Mouse (Mus musculus): ENCODE results near the gene Asap2. TPM values are rescaled to one million over a fixed set of nuclear protein-coding genes. Genes with fewer than 3 reads are reported as not detected.

Asap2 gene
- total and polyA plus RNA-seq, 3 experiments = 0.46 to 1.9 TPM; not detected in 1

- no peaks in the 10 kb centered on the region for H3K9me3 ChIP-seq (replicated peaks; ENCODE audit: insufficient read depth, low read length)
- no peaks in the 10 kb centered on the region for H3K36me3 ChIP-seq (ENCODE audit: control insufficient read depth in 1 of 2, insufficient read depth in 2 of 2, low read length in 2 of 2)
- no peaks in the 10 kb centered on the region for H3K4me1 ChIP-seq (ENCODE audit: control insufficient read depth in 1 of 2, insufficient read depth in 2 of 2, low read length in 2 of 2)
- H3K9ac ChIP-seq (ENCODE audit: control insufficient read depth, low read depth, low read length, poor library complexity, severe bottlenecking) = no peak overlapping the region
- no peak for DNase-seq (ENCODE audit: low read depth, low spot score)
- H3K27ac ChIP-seq (ENCODE audit: control insufficient read depth, low read depth, low read length) = no peak overlapping the region
- no peaks in the 10 kb centered on the region for H3K27me3 ChIP-seq (ENCODE audit: control insufficient read depth in 1 of 2, insufficient read depth in 2 of 2, low read length in 2 of 2)
- H3K79me2 ChIP-seq (ENCODE audit: control insufficient read depth, insufficient read depth, low read length, poor library complexity) = no peaks in the 10 kb centered on the region
- H3K4me3 ChIP-seq (ENCODE audit: control insufficient read depth in 1 of 2, insufficient read depth in 1 of 2, low read depth in 2 of 2, low read length in 2 of 2) = no peak overlapping the region
- TF ChIP-seq HCFC1 (IDR thresholded peaks at IDR 0.05; ENCODE audit: low read depth, low read length) (no peak), EP300 (IDR thresholded peaks at IDR 0.05; ENCODE audit: low read depth in 1 of 2, low read length in 2 of 2) (no peak), ETS1 (IDR thresholded peaks at IDR 0.05; ENCODE audit: low read depth, low read length) (no peak), CHD1 (IDR thresholded peaks at IDR 0.05; ENCODE audit: low read depth, low read length) (no peak), MYB (IDR thresholded peaks at IDR 0.05; ENCODE audit: low read depth, low read length) (no peak), BHLHE40 (IDR thresholded peaks at IDR 0.05; ENCODE audit: borderline replicate concordance, low read depth, low read length) (no peak), USF1 (IDR thresholded peaks at IDR 0.05; ENCODE audit: low read depth, low read length) (no peak), CTCF (IDR thresholded peaks at IDR 0.05 in 2 of 3, conservative IDR thresholded peaks at IDR 0.05 in 1 of 3; ENCODE audit: control insufficient read depth in 1 of 3, insufficient read depth in 1 of 3, low read depth in 2 of 3, low read length in 3 of 3, poor library complexity in 1 of 3, severe bottlenecking in 1 of 3) (no peak), UBTF (IDR thresholded peaks at IDR 0.05; ENCODE audit: borderline replicate concordance, insufficient read depth, low read depth, low read length) (no peak), MYC (IDR thresholded peaks at IDR 0.05; ENCODE audit: low read depth, low read length) (no peak)
Observed at GRCm38 (mm10) chr12:21177123-21177698, 187.0 kb downstream of the Asap2 start.

DNA sequence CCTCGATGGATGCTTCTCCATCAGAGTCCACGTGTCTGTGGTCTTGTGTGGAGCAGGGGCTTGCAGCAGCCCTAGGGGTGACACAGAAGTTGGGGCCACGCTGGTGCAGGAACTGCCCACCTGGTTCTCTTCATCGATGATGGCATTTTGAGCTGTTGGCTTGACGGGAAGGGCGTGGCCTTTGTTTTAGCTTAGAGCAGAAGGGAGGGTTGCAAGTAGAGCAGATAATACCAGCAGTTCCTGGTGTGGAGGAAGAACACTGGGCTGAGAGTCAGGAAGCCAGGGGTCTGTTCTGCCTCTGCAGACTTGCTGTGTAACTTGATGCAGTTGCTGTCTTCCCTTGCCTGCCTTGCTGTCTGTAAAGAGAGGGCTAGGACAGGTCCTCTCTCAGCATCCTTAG, 189.8 kb downstream of the Asap2 start:
- H3K79me2 ChIP-seq (ENCODE audit: control insufficient read depth, insufficient read depth, low read length, poor library complexity) = no peaks in the 10 kb centered on the region
- no peaks in the 10 kb centered on the region for H3K27me3 ChIP-seq (ENCODE audit: control insufficient read depth in 1 of 2, insufficient read depth in 2 of 2, low read length in 2 of 2)
- no peak overlapping the region for H3K27ac ChIP-seq (ENCODE audit: control insufficient read depth, low read depth, low read length)
- TF ChIP-seq POLR2AphosphoS2 (IDR thresholded peaks at IDR 0.05; ENCODE audit: low read length) (no peak), CHD2 (IDR thresholded peaks at IDR 0.05; ENCODE audit: low read length) (no peak), POLR2AphosphoS5 (IDR thresholded peaks at IDR 0.05; ENCODE audit: borderline replicate concordance, low read depth, low read length) (no peak), USF2 (IDR thresholded peaks at IDR 0.05; ENCODE audit: borderline replicate concordance in 1 of 2, insufficient read depth in 1 of 2, low read depth in 1 of 2, low read length in 2 of 2) (no peak), MXI1 (IDR thresholded peaks at IDR 0.05; ENCODE audit: low read depth, low read length) (no peak), ZMIZ1 (IDR thresholded peaks at IDR 0.05; ENCODE audit: low read depth, low read length) (no peak), EP300 (IDR thresholded peaks at IDR 0.05; ENCODE audit: low read depth in 1 of 2, low read length in 2 of 2) (no peak), CHD1 (IDR thresholded peaks at IDR 0.05; ENCODE audit: low read depth, low read length) (no peak), TCF12 (IDR thresholded peaks at IDR 0.05; ENCODE audit: low read depth, low read length) (no peak), KAT2A (conservative IDR thresholded peaks at IDR 0.05; ENCODE audit: low read depth, low read length) (no peak), ZC3H11A (IDR thresholded peaks at IDR 0.05; ENCODE audit: low read depth, low read length) (no peak), SIN3A (IDR thresholded peaks at IDR 0.05; ENCODE audit: low read length) (no peak), RCOR1 (IDR thresholded peaks at IDR 0.05; ENCODE audit: low read depth, low read length) (no peak), ZKSCAN1 (IDR thresholded peaks at IDR 0.05; ENCODE audit: low read depth, low read length) (no peak), CTCF (IDR thresholded peaks at IDR 0.05 in 2 of 3, conservative IDR thresholded peaks at IDR 0.05 in 1 of 3; ENCODE audit: control insufficient read depth in 1 of 3, insufficient read depth in 1 of 3, low read depth in 2 of 3, low read length in 3 of 3, poor library complexity in 1 of 3, severe bottlenecking in 1 of 3) (no peak), ETS1 (IDR thresholded peaks at IDR 0.05; ENCODE audit: low read depth, low read length) (no peak), ELF1 (IDR thresholded peaks at IDR 0.05; ENCODE audit: low read depth, low read length) (no peak), MAX (IDR thresholded peaks at IDR 0.05; ENCODE audit: low read length) (no peak), HCFC1 (IDR thresholded peaks at IDR 0.05; ENCODE audit: low read depth, low read length) (no peak), RAD21 (IDR thresholded peaks at IDR 0.05; ENCODE audit: low read depth, low read length) (no peak)
- no peaks in the 10 kb centered on the region for H3K9me3 ChIP-seq (replicated peaks; ENCODE audit: insufficient read depth, low read length)
- H3K4me1 ChIP-seq (ENCODE audit: control insufficient read depth in 1 of 2, insufficient read depth in 2 of 2, low read length in 2 of 2) = no peaks in the 10 kb centered on the region
- no peak overlapping the region for H3K9ac ChIP-seq (ENCODE audit: control insufficient read depth, low read depth, low read length, poor library complexity, severe bottlenecking)
- no peak for DNase-seq (ENCODE audit: low read depth, low spot score)
- no peak overlapping the region for H3K4me3 ChIP-seq (ENCODE audit: control insufficient read depth in 1 of 2, insufficient read depth in 1 of 2, low read depth in 2 of 2, low read length in 2 of 2)
- no peaks in the 10 kb centered on the region for H3K36me3 ChIP-seq (ENCODE audit: control insufficient read depth in 1 of 2, insufficient read depth in 2 of 2, low read length in 2 of 2)

Measured in MEL (cell line).